Mouse (Mus musculus) neural tube, embryonic 13.5 days (tissue): ENCODE data around the gene Dusp1. TPM values are rescaled to one million over a fixed set of nuclear protein-coding genes. Genes with fewer than 3 reads are reported as not detected.

Experiments
- ATAC-seq: fragments of 200-750 bp; cut with Nextera tagmentation; 2 replicates; pipeline ENCODE4 v1.8.0; 2017; ENCODE audit warnings: low read depth, mild to moderate bottlenecking, moderate TSS enrichment, moderate library complexity
- H3K27ac ChIP-seq: fragments of 300-500 bp; sonication (generic); replicated peaks from 2 replicates; pipeline ENCODE4 v1.5.1; 2015; ENCODE audit warnings: moderate library complexity, mild to moderate bottlenecking, inconsistent platforms
- H3K27me3 ChIP-seq: fragments of 300-500 bp; sonication (generic); 2 replicates; pipeline ENCODE4 v1.6.1; 2015; ENCODE audit warnings: mild to moderate bottlenecking, inconsistent platforms
- H3K36me3 ChIP-seq: fragments of 300-500 bp; sonication (generic); 2 replicates; pipeline ENCODE4 v1.6.1; 2015; ENCODE audit warnings: mild to moderate bottlenecking, inconsistent platforms
- H3K4me1 ChIP-seq: fragments of 300-500 bp; sonication (generic); replicated peaks from 2 replicates; pipeline ENCODE4 v1.6.1; 2015; ENCODE audit warnings: inconsistent platforms
- H3K4me2 ChIP-seq: fragments of 300-500 bp; sonication (generic); 2 replicates; pipeline ENCODE4 v1.6.1; 2015; ENCODE audit warnings: inconsistent platforms, mild to moderate bottlenecking, moderate library complexity
- H3K4me3 ChIP-seq: fragments of 300-500 bp; sonication (generic); 2 replicates; pipeline ENCODE4 v1.5.1; 2015; ENCODE audit warnings: mild to moderate bottlenecking, inconsistent platforms
- H3K9ac ChIP-seq: fragments of 300-500 bp; sonication (generic); 2 replicates; pipeline ENCODE4 v1.6.1; 2015; ENCODE audit warnings: moderate library complexity, mild to moderate bottlenecking, inconsistent platforms
- H3K9me3 ChIP-seq: fragments of 300-500 bp; sonication (generic); 2 replicates; pipeline ENCODE4 v1.6.1; 2016; ENCODE audit warnings: inconsistent platforms
- WGBS: fragments of 180-500 bp; shearing (Covaris S2); methylation state at CpG from one replicate; pipeline ENCODE4 v1.1.7; 2015; 5-methylcytosine and 5-hydroxymethylcytosine counted together
- polyA plus RNA-seq: library from polyadenylated mRNA; unstranded; fragments of >200 nt; fragmentation: Nextera tagmentation; extraction: Ambion mirVana; gene quantifications from 2 replicates; pipeline ENCODE4 v1.2.1, GENCODE M21; 2015

Dusp1 gene
- polyA plus RNA-seq, 1 experiment from 2014 or later: 36.8 TPM

- ATAC-seq: no peak
- no peak overlapping the region for H3K4me3 ChIP-seq
- WGBS: 69% methylated on average over 4 of the region's 4 CpGs
- no peak overlapping the region for H3K9ac ChIP-seq
- no peaks in the 10 kb centered on the region for H3K36me3 ChIP-seq
- H3K4me1 ChIP-seq: peaks cover 4% of the 10 kb centered on the region; the same call in 1 of the 2 replicates
- H3K9me3 ChIP-seq: no peaks in the 10 kb centered on the region
- H3K27me3 ChIP-seq: no peaks in the 10 kb centered on the region
- no peak overlapping the region for H3K27ac ChIP-seq
- H3K4me2 ChIP-seq: no peak overlapping the region
Measured at GRCm38 (mm10) chr17:26532476-26533045, 29.4 kb downstream of the Dusp1 start.

- no peak overlapping the region for H3K9ac ChIP-seq
- no peak for ATAC-seq
- H3K27me3 ChIP-seq: no peaks in the 10 kb centered on the region
- 90% methylated on average over 7 of the region's 7 CpGs for WGBS
- no peak overlapping the region for H3K27ac ChIP-seq
- no peaks in the 10 kb centered on the region for H3K9me3 ChIP-seq
- no peaks in the 10 kb centered on the region for H3K36me3 ChIP-seq
- H3K4me1 ChIP-seq: peaks cover 4% of the 10 kb centered on the region; the same call in 1 of the 2 replicates
- H3K4me3 ChIP-seq: no peak overlapping the region
- H3K4me2 ChIP-seq: no peak overlapping the region
Measured at GRCm38 (mm10) chr17:26531395-26532027, 30.4 kb downstream of the Dusp1 start.

GRCm38 (mm10) chr17:26530590-26531081 is 31.3 kb downstream of the Dusp1 start:
- ATAC-seq: no peak
- WGBS: 49% methylated on average over 3 of the region's 3 CpGs
- H3K9ac ChIP-seq: no peak overlapping the region
- H3K4me2 ChIP-seq: no peak overlapping the region
- H3K27me3 ChIP-seq: no peaks in the 10 kb centered on the region
- H3K27ac ChIP-seq: 0 out of 2 replicates have a peak overlapping the region, but pooled peaks have one; percentile 5
- H3K9me3 ChIP-seq: no peaks in the 10 kb centered on the region
- peaks cover 4% of the 10 kb centered on the region; the same call in 1 of the 2 replicates for H3K4me1 ChIP-seq
- H3K4me3 ChIP-seq: no peak overlapping the region
- no peaks in the 10 kb centered on the region for H3K36me3 ChIP-seq

- Histone ChIP-seq H3K9ac (no peak overlapping the region), H3K27ac (no peak overlapping the region), H3K4me3 (no peak overlapping the region), H3K4me1 (peaks cover 4% of the 10 kb centered on the region; the same call in 1 of the 2 replicates), H3K4me2 (no peak overlapping the region), H3K9me3 (no peaks in the 10 kb centered on the region), H3K27me3 (no peaks in the 10 kb centered on the region), H3K36me3 (no peaks in the 10 kb centered on the region)
- WGBS: 83% methylated on average over 5 of the region's 5 CpGs
- ATAC-seq: no peak
Measured at GRCm38 (mm10) chr17:26529791-26530241, 32.1 kb downstream of the Dusp1 start.

- no peaks in the 10 kb centered on the region for H3K9me3 ChIP-seq
Measured at GRCm38 (mm10) chr17:26528751-26529150, 33.2 kb downstream of the Dusp1 start.

GRCm38 (mm10) chr17:26527291-26527690 is 34.6 kb downstream of the Dusp1 start:
- no peak overlapping the region for H3K27ac ChIP-seq
- H3K4me1 ChIP-seq: peaks cover 4% of the 10 kb centered on the region; the same call in 1 of the 2 replicates
- H3K4me3 ChIP-seq: no peak overlapping the region
- no peaks in the 10 kb centered on the region for H3K27me3 ChIP-seq
- no peaks in the 10 kb centered on the region for H3K9me3 ChIP-seq
- H3K4me2 ChIP-seq: no peak overlapping the region
- H3K9ac ChIP-seq: no peak overlapping the region
- WGBS: 89% methylated on average over 9 of the region's 9 CpGs
- H3K36me3 ChIP-seq: no peaks in the 10 kb centered on the region
- ATAC-seq: no peak

More at GRCm38 (mm10) chr17:26528751-26529150, 33.2 kb downstream of the Dusp1 start:
- 88% methylated on average over 6 of the region's 6 CpGs for WGBS
- no peak for ATAC-seq
- H3K27me3 ChIP-seq: no peaks in the 10 kb centered on the region
- no peak overlapping the region for H3K4me3 ChIP-seq
- H3K9ac ChIP-seq: no peak overlapping the region
- H3K4me1 ChIP-seq: peaks cover 4% of the 10 kb centered on the region; the same call in 1 of the 2 replicates
- no peaks in the 10 kb centered on the region for H3K36me3 ChIP-seq
- no peak overlapping the region for H3K27ac ChIP-seq
- H3K4me2 ChIP-seq: no peak overlapping the region

- Histone ChIP-seq H3K27me3 (no peaks in the 10 kb centered on the region), H3K4me3 (no peak overlapping the region), H3K27ac (no peak overlapping the region), H3K9me3 (no peaks in the 10 kb centered on the region), H3K9ac (no peak overlapping the region), H3K36me3 (no peaks in the 10 kb centered on the region), H3K4me2 (no peak overlapping the region), H3K4me1 (no peaks in the 10 kb centered on the region)
- no peak for ATAC-seq
- 65% methylated on average over 7 of the region's 7 CpGs for WGBS
Measured at GRCm38 (mm10) chr17:26525316-26525715, 36.6 kb downstream of the Dusp1 start.

GRCm38 (mm10) chr17:26524801-26525200 is 37.1 kb downstream of the Dusp1 start:
- Histone ChIP-seq H3K27me3 (no peaks in the 10 kb centered on the region), H3K4me3 (no peak overlapping the region), H3K4me1 (no peaks in the 10 kb centered on the region), H3K9ac (no peak overlapping the region), H3K9me3 (no peaks in the 10 kb centered on the region), H3K27ac (no peak overlapping the region), H3K4me2 (no peak overlapping the region), H3K36me3 (no peaks in the 10 kb centered on the region)
- 75% methylated on average over 4 of the region's 4 CpGs for WGBS
- ATAC-seq: no peak

GRCm38 (mm10) chr17:26524316-26524715 is 37.6 kb downstream of the Dusp1 start:
- Histone ChIP-seq H3K9me3 (no peaks in the 10 kb centered on the region), H3K27ac (no peak overlapping the region), H3K36me3 (no peaks in the 10 kb centered on the region), H3K4me1 (no peaks in the 10 kb centered on the region), H3K9ac (no peak overlapping the region), H3K4me3 (no peak overlapping the region), H3K4me2 (no peak overlapping the region), H3K27me3 (no peaks in the 10 kb centered on the region)
- no peak for ATAC-seq

- WGBS: 83% methylated on average over 4 of the region's 4 CpGs
- Histone ChIP-seq H3K9ac (no peak overlapping the region), H3K4me1 (no peaks in the 10 kb centered on the region), H3K27ac (no peak overlapping the region), H3K27me3 (no peaks in the 10 kb centered on the region), H3K9me3 (no peaks in the 10 kb centered on the region), H3K4me2 (no peak overlapping the region), H3K36me3 (no peaks in the 10 kb centered on the region), H3K4me3 (no peak overlapping the region)
- no peak for ATAC-seq
Measured at GRCm38 (mm10) chr17:26522711-26523110, 39.2 kb downstream of the Dusp1 start.

GRCm38 (mm10) chr17:26518306-26518705 is 43.6 kb downstream of the Dusp1 start:
- 94% methylated on average over 3 of the region's 3 CpGs for WGBS
- Histone ChIP-seq H3K4me2 (no peak overlapping the region), H3K27ac (no peak overlapping the region), H3K36me3 (no peaks in the 10 kb centered on the region), H3K9me3 (no peaks in the 10 kb centered on the region), H3K27me3 (no peaks in the 10 kb centered on the region), H3K4me3 (no peak overlapping the region), H3K9ac (no peak overlapping the region), H3K4me1 (no peaks in the 10 kb centered on the region)
- no peak for ATAC-seq

GRCm38 (mm10) chr17:26515675-26516074 is 46.3 kb downstream of the Dusp1 start:
- Histone ChIP-seq H3K9me3 (no peaks in the 10 kb centered on the region), H3K4me1 (no peaks in the 10 kb centered on the region), H3K4me2 (no peak overlapping the region), H3K36me3 (no peaks in the 10 kb centered on the region), H3K4me3 (no peak overlapping the region), H3K9ac (no peak overlapping the region), H3K27me3 (no peaks in the 10 kb centered on the region), H3K27ac (no peak overlapping the region)
- 84% methylated on average over 4 of the region's 4 CpGs for WGBS
- ATAC-seq: no peak
